Mouse (Mus musculus) heart, postnatal 10 days (tissue): ENCODE data around the gene Bri3. TPM values are rescaled to one million over a fixed set of nuclear protein-coding genes. Genes with fewer than 3 reads are reported as not detected.

ENCODE experiments used
- DNase-seq, 2 experiments: peaks; one replicate each; pipeline ENCODE4 v3.0.0; 2021
- intact Hi-C: fragments of 180-260 bp; cut with DNase I; formaldehyde crosslinking; loops from one replicate; pipeline ENCODE4 v1.15.1; 2025
- total RNA-seq, 2 experiments: library from RNA; stranded (reverse); gene quantifications; 2 replicates each; pipeline ENCODE4 v1.2.3; 2021

Gene Bri3
- total RNA-seq, 2 experiments from 2014 or later: 165 to 171 TPM

DNA sequence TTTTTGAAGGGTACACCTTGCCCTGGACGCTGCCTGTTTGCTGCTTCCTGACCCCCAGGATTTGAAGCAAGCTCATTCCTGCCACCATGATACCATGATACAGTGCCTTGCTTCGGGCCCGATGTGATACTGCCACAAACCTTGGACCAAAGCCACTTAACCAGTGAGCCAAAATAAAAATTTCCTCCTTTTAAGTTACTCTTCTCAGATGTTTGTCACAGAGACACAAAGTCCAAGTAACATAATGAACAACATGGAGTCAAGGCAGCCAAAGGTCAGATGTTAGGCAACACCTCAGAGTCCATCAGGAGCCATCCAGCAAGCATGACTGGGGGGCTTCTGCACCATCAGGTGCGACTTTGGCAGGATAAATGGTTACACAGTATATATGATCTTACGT is 11.7 kb upstream of the Bri3 start:
- intact Hi-C loops: no loop called here
- no peak for DNase-seq

DNA sequence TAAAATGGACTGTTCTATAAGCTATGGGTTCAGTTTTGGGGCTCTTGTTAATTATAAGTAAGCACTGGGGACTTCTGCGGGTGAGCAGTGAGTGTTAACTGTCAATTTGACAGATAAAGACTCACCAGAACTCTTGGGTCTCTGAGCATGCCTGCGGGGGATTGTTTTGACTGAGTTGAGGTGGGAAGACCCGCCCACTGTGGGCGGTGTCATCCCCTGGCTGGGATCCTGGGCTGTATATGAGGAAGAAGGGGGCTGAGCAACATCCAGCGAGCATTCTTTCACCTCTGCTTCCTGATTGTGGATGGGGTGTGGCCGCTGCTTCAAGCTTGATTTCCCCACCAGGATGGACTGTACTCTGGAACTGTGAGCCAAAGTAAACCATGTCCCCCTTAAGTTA is 10.0 kb upstream of the Bri3 start:
- DNase-seq: no peak
- intact Hi-C loops: no loop called here

GRCm38 (mm10) chr5:144234714-144235113 is 9.5 kb upstream of the Bri3 start:
- no peak for DNase-seq
- intact Hi-C loops: no loop called here

DNA sequence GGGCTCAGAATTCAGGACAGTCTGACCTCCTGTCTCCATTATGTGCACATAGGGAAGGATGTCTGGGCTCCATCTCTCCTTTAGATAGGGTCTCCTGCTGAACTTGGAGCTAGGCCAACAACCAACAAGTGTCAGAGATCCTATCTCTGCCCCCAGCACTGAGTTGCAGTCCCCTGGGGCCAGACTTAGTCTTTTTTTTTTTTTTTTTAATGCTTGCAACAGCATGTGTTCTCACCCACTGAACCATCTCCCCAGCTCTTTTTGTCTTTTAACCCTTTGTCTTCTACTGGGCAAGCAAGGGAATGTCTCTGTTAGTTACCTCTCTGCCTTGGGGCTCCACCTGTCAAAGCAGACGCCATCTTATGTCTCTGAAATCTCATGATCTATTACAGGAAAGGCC is 5.3 kb upstream of the Bri3 start:
- DNase-seq: no peak
- intact Hi-C loops: no loop called here

- DNase-seq: no peak
- intact Hi-C loops: no loop called here
These were observed 1.4 kb downstream of the Bri3 start for GRCm38 (mm10) chr5:144245592-144245991.

GRCm38 (mm10) chr5:144246669-144247068 is 2.4 kb downstream of the Bri3 start:
- no peak for DNase-seq
- intact Hi-C loops: no loop called here

DNA sequence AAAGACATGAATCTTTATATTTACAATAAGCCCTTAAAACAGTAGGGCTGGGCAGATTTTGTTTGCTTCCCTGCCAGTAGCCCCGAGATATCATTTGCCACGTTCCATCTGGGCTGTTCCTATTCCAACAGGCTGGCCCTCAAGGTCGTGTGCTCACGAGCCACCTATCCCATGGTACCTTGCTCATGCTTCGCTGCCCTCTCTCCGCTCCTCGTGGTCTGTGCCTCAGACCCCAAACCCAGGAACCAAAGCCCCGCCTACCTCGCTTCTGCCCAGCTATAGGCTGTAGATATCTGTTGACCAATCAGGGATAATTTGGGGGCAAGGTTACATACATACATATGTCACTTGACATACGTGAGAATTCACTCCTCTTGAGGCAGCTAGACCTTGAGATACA is 3.1 kb downstream of the Bri3 start:
- DNase-seq: no peak
- intact Hi-C loops: no loop called here

- intact Hi-C loops: no loop called here
- peak; percentile 60 for DNase-seq
These were observed 3.8 kb downstream of the Bri3 start for GRCm38 (mm10) chr5:144247906-144248585.

- intact Hi-C loops: no loop called here
- no peak for DNase-seq
These were observed 5.6 kb downstream of the Bri3 start for GRCm38 (mm10) chr5:144249871-144250270.

DNA sequence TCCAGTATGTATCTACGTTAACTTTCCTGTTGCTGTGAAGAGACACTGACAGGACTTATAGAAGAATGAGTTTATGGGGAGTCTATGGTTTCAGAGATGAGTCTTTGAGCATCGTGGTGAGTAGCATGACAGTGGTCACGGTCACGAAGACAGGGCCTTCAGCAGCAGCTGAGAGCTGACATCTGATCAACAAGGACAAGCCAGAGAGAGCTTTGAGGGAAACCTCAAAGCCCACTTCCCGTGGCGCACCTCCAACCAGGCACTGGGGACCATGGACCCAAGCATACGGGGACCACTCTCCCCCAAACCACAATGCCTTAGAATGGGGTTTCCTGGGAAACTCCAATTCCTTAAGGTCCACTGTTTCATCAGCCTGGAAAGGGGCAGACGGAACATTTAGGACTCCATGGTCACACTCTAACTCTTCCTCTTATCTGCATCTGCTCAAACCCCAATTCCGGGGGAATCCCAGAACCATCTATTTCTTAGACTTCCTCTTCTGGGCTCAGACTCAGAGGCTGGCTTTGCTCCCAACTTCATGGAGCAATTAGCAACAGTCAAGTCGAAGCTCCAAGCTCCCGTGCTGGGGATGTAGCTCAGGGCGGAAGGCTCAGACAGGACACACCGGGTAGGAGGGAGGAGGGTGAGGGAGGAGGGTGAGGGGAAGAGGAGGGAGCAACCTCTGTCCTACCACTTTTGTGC is 7.8 kb downstream of the Bri3 start:
- DNase-seq: no peak
- intact Hi-C loops: no loop called here

DNA sequence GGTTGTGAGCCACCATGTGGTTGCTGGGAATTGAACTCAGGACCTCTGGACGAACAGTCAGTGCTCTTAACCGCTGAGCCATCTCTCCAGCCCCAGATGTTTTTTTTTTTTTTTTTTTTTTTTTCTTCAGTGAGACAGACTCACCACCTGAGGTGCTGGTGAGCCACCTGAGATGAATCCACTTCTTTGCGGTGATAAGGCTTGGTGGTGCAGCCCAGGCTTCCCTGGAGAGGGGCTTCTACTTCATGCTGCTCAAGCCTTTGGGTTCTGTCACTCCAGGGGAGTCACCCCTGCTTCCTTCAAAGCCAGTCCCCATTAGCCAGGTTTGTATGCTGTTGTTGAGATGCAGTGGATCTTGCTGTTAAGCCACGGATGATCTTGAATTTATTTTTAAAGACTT is 9.0 kb downstream of the Bri3 start:
- DNase-seq: no peak
- intact Hi-C loops: no loop called here

- intact Hi-C loops: loop anchor here (2.0 kb wide), 1 partner anchor 31 kb away; the partner anchor contains the start of gene Tecpr1
- DNase-seq: peak; percentile 53 to 59
These were observed 10.0 kb downstream of the Bri3 start for GRCm38 (mm10) chr5:144254122-144254810.

DNA sequence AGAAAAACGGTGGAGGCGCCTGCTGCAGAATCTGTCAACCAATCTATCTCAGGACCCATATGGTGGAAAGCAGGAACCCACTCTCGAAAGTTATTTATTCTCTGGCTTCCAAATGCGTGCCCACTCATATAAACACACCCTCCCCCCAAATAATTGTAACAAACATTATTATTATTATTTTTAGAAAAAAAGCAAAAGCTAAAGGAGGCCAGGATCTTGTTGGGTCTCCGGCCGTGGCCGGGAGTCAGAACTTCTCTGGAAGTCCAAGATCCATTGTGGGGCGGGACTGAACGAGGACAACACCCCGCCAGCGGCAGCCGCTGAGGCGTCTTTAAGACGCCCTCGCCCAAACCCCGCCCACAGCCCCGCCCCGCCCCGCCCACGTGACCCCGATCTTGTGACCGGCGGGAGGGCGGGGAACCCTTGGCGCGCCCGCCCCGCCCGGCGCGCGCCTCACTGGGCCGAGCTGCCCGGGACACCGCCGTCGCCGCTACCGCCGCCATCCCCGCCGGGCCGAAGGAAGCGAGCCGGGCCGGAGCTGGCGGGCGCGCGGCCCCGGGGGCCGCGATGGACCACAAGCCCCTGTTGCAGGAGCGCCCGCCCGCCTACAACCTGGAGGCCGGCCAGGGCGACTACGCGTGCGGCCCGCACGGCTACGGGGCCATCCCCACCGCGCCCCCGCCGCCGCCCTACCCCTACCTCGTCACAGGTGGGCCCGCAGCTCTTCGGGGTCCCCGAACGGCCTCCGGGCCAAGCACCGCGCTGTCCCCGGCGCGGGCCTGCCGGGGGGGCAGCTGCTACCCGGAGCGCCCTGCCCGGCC is 10.8 kb downstream of the Bri3 start:
- intact Hi-C loops: loop anchor here (2.0 kb wide), 1 partner anchor 32 kb away; the partner anchor contains the start of gene Tecpr1
- DNase-seq: peak; percentile 87 to 90

GRCm38 (mm10) chr5:144255632-144256540 is 11.6 kb downstream of the Bri3 start:
- intact Hi-C loops: loop anchor here (2.0 kb wide), 1 partner anchor 33 kb away; the partner anchor contains the start of gene Tecpr1
- peak; percentile 74 to 79 for DNase-seq

GRCm38 (mm10) chr5:144256541-144256870 is 12.3 kb downstream of the Bri3 start:
- intact Hi-C loops: no loop called here

DNA sequence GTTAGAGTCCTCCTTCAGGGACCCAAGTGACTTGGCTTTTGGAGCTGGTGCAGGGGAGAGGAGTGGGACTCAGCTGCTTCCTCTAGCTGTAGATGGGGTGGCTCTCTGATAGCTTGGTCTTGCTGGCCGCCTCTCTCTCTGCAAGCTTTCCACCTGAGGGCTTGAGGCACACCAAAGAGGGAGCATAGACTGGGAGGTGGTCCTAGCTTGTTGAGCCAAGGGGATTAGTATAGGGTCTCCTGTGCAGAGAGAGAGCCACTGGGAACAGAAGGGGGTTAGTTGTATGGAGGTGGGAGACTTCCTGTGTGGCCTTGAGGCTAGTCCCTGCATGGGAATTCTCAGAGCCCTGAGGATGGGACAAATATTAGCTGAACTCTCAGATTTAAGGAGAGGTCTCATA is 12.7 kb downstream of the Bri3 start:
- DNase-seq: no peak
- intact Hi-C loops: no loop called here

More at GRCm38 (mm10) chr5:144256541-144256870, 12.3 kb downstream of the Bri3 start:
- no peak for DNase-seq

DNA sequence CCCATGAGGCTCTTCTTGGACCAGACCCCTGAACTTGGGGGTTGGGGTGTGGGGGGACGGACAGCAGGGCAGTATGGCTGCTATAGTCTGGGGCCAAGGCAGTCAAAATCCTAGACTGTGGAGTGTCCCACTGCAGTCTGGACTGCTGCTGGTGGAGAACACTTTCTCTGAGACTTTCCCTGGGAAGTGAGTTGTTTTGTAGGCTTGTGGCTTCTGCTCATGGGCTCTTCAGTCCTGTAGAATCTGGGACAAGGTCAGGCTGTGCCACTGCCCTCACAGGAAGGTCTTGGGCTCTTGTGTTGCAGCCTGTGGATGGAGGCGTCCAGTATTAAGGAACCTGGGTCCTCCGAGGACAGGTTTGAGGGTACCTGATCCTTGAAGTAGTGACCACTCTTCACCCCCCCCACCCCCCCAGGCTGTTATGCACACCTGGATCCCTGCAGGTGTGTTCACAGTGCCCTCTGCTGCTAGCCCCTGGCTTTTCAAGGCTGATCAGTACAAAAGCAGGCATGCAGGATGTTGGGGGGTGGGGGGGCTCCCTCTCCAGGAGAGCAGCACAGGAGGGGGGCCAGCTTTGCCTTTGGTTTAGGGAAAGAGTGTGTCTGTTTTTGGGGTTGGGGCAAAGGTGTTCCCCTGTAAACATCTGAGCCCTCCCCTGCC is 13.3 kb downstream of the Bri3 start:
- intact Hi-C loops: no loop called here
- no peak for DNase-seq

GRCm38 (mm10) chr5:144258131-144258611 is 13.9 kb downstream of the Bri3 start:
- intact Hi-C loops: no loop called here
- peak; percentile 90 to 92 for DNase-seq

DNA sequence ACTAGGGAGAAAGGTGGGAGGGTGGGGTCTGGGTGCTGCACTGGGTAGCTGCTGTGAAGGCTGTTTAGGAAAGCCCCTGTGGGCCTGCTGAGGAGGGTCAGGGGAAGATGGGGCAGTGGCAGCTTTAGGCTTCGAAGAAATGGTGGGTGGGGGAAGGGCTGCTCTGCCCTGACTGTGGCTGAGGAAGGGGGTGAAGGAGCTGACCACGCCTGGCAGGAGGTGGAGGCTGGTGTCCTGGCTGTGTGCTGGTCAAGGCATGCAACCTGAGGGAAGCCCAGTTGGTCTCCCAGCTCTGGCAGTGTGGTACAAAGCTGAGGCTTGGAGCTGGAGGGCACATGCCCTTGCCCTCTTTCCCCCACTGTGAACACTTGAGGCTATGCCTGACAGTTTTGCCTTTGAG is 14.4 kb downstream of the Bri3 start:
- DNase-seq: peak in 1 of 2 experiments; percentile 45
- intact Hi-C loops: no loop called here
